Mouse (Mus musculus): ENCODE data around the gene F2r. TPM values are rescaled to one million over a fixed set of nuclear protein-coding genes. Genes with fewer than 3 reads are reported as not detected.

The F2r gene
- total RNA-seq, 1 experiment: 113 TPM

DNA sequence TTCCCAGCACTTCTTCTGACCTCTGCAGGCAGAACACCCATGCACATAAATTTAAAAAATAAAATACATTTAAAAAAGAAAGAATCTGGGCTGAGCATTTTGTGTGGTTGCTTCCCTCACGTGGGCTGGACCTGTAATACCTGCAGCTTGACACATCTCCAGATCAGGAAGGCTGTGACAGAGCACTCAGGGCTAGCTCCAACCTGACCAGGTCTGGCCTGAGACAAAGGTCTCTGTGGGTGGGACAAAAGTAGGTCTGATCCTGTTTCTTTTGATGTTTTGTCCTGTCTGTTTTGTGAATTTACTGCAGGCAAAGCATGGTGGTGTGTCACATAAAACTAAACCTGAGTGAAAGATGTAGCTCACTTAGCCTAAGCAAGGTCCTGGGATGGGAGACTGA, 36.4 kb downstream of the F2r start:
- Histone ChIP-seq H3K4me3 (ENCODE audit: insufficient read depth in 1 of 2, low read depth in 1 of 2, low read length in 2 of 2, poor library complexity in 1 of 2, severe bottlenecking in 1 of 2) (no peak overlapping the region), H3K36me3 (ENCODE audit: control insufficient read depth, insufficient read depth, low read length, poor library complexity, severe bottlenecking) (no peaks in the 10 kb centered on the region), H3K9ac (ENCODE audit: insufficient read depth, low read depth, low read length, poor library complexity, severe bottlenecking) (no peak overlapping the region), H3K4me1 (ENCODE audit: control insufficient read depth in 2 of 2, insufficient read depth in 2 of 2, low read length in 2 of 2, poor library complexity in 1 of 2) (peaks cover 0 to 2% of the 10 kb centered on the region in 2 experiments; a peak in 2 of 4 replicates), H3K27ac (ENCODE audit: insufficient read depth, low read depth, low read length, poor library complexity, severe bottlenecking) (no peak overlapping the region), H3K9me3 (ENCODE audit: control insufficient read depth, insufficient read depth, low read depth, low read length) (no peaks in the 10 kb centered on the region)
- in situ Hi-C loops (cut with MboI; ENCODE audit: low sequenced_read_pairs in 2 of 2, unreplicated experiment in 2 of 2): no loop called here
- no peak for DNase-seq (ENCODE audit: low read depth, low spot score)
- no peak for TF ChIP-seq HCFC1 (IDR thresholded peaks at IDR 0.05; ENCODE audit: borderline replicate concordance, insufficient read depth, low read length)
- no peak for TF ChIP-seq ZC3H11A (IDR thresholded peaks at IDR 0.05; ENCODE audit: borderline replicate concordance, low read depth, low read length)
- no peak for TF ChIP-seq CHD2 (IDR thresholded peaks at IDR 0.05; ENCODE audit: low read depth, low read length)

GRCm38 (mm10) chr13:95578016-95578697, 40.1 kb downstream of the F2r start:
- H3K9me3 ChIP-seq (ENCODE audit: control insufficient read depth, insufficient read depth, low read depth, low read length): no peaks in the 10 kb centered on the region
- in situ Hi-C loops (cut with MboI; ENCODE audit: low sequenced_read_pairs in 2 of 2, unreplicated experiment in 2 of 2): no loop called here
- no peaks in the 10 kb centered on the region; a peak in 1 of 4 replicates for H3K4me1 ChIP-seq (ENCODE audit: control insufficient read depth in 2 of 2, insufficient read depth in 2 of 2, low read length in 2 of 2, poor library complexity in 1 of 2)

DNA sequence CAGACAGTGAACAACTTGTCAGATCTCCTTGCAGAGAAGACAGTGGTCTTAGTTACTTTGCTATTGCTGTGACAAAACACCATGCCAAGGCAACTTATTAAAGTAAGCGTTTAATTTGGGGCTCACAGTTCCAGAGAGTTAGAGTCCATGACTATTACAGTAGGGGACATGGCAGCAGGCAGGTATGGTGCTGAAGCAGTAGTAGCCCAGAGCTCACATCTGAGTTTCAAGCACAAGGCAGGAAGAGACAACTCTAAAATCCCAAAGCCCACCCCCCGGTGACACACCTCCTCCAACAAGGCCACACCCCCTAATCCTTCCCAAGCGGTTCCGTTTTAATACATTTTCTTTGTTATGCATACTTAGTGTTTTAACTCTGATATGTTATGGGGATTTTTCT, 47.4 kb downstream of the F2r start:
- H3K27ac ChIP-seq (ENCODE audit: insufficient read depth, low read depth, low read length, poor library complexity, severe bottlenecking): no peak overlapping the region
- no peak overlapping the region for H3K9ac ChIP-seq (ENCODE audit: insufficient read depth, low read depth, low read length, poor library complexity, severe bottlenecking)
- no peaks in the 10 kb centered on the region for H3K9me3 ChIP-seq (ENCODE audit: control insufficient read depth, insufficient read depth, low read depth, low read length)
- H3K36me3 ChIP-seq (ENCODE audit: control insufficient read depth, insufficient read depth, low read length, poor library complexity, severe bottlenecking): no peaks in the 10 kb centered on the region
- DNase-seq (ENCODE audit: low read depth, low spot score): no peak
- in situ Hi-C loops (cut with MboI; ENCODE audit: low sequenced_read_pairs in 2 of 2, unreplicated experiment in 2 of 2): loop anchor here in 1 of 2 experiments (25.0 kb wide), 1 partner anchor 391 kb away; no protein-coding TSS in a partner anchor
- no peak overlapping the region for H3K4me3 ChIP-seq (ENCODE audit: insufficient read depth in 1 of 2, low read depth in 1 of 2, low read length in 2 of 2, poor library complexity in 1 of 2, severe bottlenecking in 1 of 2)
- no peaks in the 10 kb centered on the region for H3K4me1 ChIP-seq (ENCODE audit: control insufficient read depth in 2 of 2, insufficient read depth in 2 of 2, low read length in 2 of 2, poor library complexity in 1 of 2)
- no peak for TF ChIP-seq CHD2 (IDR thresholded peaks at IDR 0.05; ENCODE audit: low read depth, low read length)
- no peak for TF ChIP-seq ZC3H11A (IDR thresholded peaks at IDR 0.05; ENCODE audit: borderline replicate concordance, low read depth, low read length)
- no peak for TF ChIP-seq MAFK (IDR thresholded peaks at IDR 0.05; ENCODE audit: insufficient read depth, low read depth, low read length)
- no peak for TF ChIP-seq HCFC1 (IDR thresholded peaks at IDR 0.05; ENCODE audit: borderline replicate concordance, insufficient read depth, low read length)
- TF ChIP-seq ZNF384 (IDR thresholded peaks at IDR 0.05; ENCODE audit: low read depth, low read length): no peak

More at GRCm38 (mm10) chr13:95578016-95578697, 40.1 kb downstream of the F2r start:
- DNase-seq (ENCODE audit: low read depth, low spot score): no peak
- no peak overlapping the region for H3K9ac ChIP-seq (ENCODE audit: insufficient read depth, low read depth, low read length, poor library complexity, severe bottlenecking)
- H3K4me3 ChIP-seq (ENCODE audit: insufficient read depth in 1 of 2, low read depth in 1 of 2, low read length in 2 of 2, poor library complexity in 1 of 2, severe bottlenecking in 1 of 2): no peak overlapping the region
- TF ChIP-seq ZNF384 (IDR thresholded peaks at IDR 0.05; ENCODE audit: low read depth, low read length) (no peak), MAFK (IDR thresholded peaks at IDR 0.05; ENCODE audit: insufficient read depth, low read depth, low read length) (no peak), CHD2 (IDR thresholded peaks at IDR 0.05; ENCODE audit: low read depth, low read length) (no peak), ZC3H11A (IDR thresholded peaks at IDR 0.05; ENCODE audit: borderline replicate concordance, low read depth, low read length) (no peak), HCFC1 (IDR thresholded peaks at IDR 0.05; ENCODE audit: borderline replicate concordance, insufficient read depth, low read length) (no peak)
- H3K36me3 ChIP-seq (ENCODE audit: control insufficient read depth, insufficient read depth, low read length, poor library complexity, severe bottlenecking): no peaks in the 10 kb centered on the region
- H3K27ac ChIP-seq (ENCODE audit: insufficient read depth, low read depth, low read length, poor library complexity, severe bottlenecking): no peak overlapping the region

- in situ Hi-C loops (cut with MboI; ENCODE audit: low sequenced_read_pairs in 2 of 2, unreplicated experiment in 2 of 2): loop anchor here in 1 of 2 experiments (25.0 kb wide), 1 partner anchor 393 kb away; no protein-coding TSS in a partner anchor
- H3K9ac ChIP-seq (ENCODE audit: insufficient read depth, low read depth, low read length, poor library complexity, severe bottlenecking): no peak overlapping the region
- no peaks in the 10 kb centered on the region for H3K36me3 ChIP-seq (ENCODE audit: control insufficient read depth, insufficient read depth, low read length, poor library complexity, severe bottlenecking)
- no peak for DNase-seq (ENCODE audit: low read depth, low spot score)
- H3K27ac ChIP-seq (ENCODE audit: insufficient read depth, low read depth, low read length, poor library complexity, severe bottlenecking): no peak overlapping the region
- H3K4me3 ChIP-seq (ENCODE audit: insufficient read depth in 1 of 2, low read depth in 1 of 2, low read length in 2 of 2, poor library complexity in 1 of 2, severe bottlenecking in 1 of 2): no peak overlapping the region
- no peaks in the 10 kb centered on the region for H3K4me1 ChIP-seq (ENCODE audit: control insufficient read depth in 2 of 2, insufficient read depth in 2 of 2, low read length in 2 of 2, poor library complexity in 1 of 2)
- no peaks in the 10 kb centered on the region for H3K9me3 ChIP-seq (ENCODE audit: control insufficient read depth, insufficient read depth, low read depth, low read length)
- no peak for TF ChIP-seq MAFK (IDR thresholded peaks at IDR 0.05; ENCODE audit: insufficient read depth, low read depth, low read length)
- no peak for TF ChIP-seq HCFC1 (IDR thresholded peaks at IDR 0.05; ENCODE audit: borderline replicate concordance, insufficient read depth, low read length)
- no peak for TF ChIP-seq ZNF384 (IDR thresholded peaks at IDR 0.05; ENCODE audit: low read depth, low read length)
- TF ChIP-seq CHD2 (IDR thresholded peaks at IDR 0.05; ENCODE audit: low read depth, low read length): no peak
Observed at GRCm38 (mm10) chr13:95569326-95569725, 49.0 kb downstream of the F2r start.
